Mouse (Mus musculus) CH12.LX (cell line): ENCODE data around the gene Fastk. TPM values are rescaled to one million over a fixed set of nuclear protein-coding genes. Genes with fewer than 3 reads are reported as not detected.

Experiments
- DNase-seq: peaks from one replicate; pipeline ENCODE4 v3.0.0-alpha.2; 2013; ENCODE audit errors: extremely low read depth
- H3K27ac ChIP-seq: 2 replicates; pipeline ENCODE4 v1.5.1; 2012; ENCODE audit warnings: low read depth, mild to moderate bottlenecking, control low read depth, moderate library complexity; ENCODE audit not compliant: insufficient read depth
- H3K27me3 ChIP-seq: replicated peaks from 2 replicates; pipeline ENCODE3; 2012; ENCODE audit warnings: inconsistent platforms
- H3K36me3 ChIP-seq, 2 experiments: replicated peaks in 1 of 2; 2 replicates each; pipeline versions ENCODE3 to v1.6.1; 2012; ENCODE audit warnings: inconsistent platforms in 1 of 2, low read length in 1 of 2, mild to moderate bottlenecking in 1 of 2, mixed read lengths in 1 of 2, moderate library complexity in 1 of 2; ENCODE audit not compliant: control insufficient read depth in 1 of 2, insufficient read depth in 1 of 2
- H3K4me1 ChIP-seq, 2 experiments: 2 replicates each; pipeline ENCODE4 v1.6.1; 2012; ENCODE audit warnings: inconsistent platforms in 1 of 2, moderate library complexity in 1 of 2; ENCODE audit not compliant: insufficient read depth in 2 of 2, control insufficient read depth in 1 of 2
- H3K4me2 ChIP-seq: 2 replicates; pipeline ENCODE4 v1.6.1; 2012; ENCODE audit warnings: low read depth, mild to moderate bottlenecking, control low read depth; ENCODE audit not compliant: poor library complexity, insufficient read depth, severe bottlenecking
- H3K4me3 ChIP-seq, 3 experiments: fragments of 150-350 bp in 1 of 3; sonication (generic) in 1 of 3; replicated peaks in 1 of 3; 2 replicates each; pipeline versions ENCODE3 to v1.5.1; 2011 to 2012; ENCODE audit warnings: low read depth in 2 of 3, low read length in 2 of 3, mild to moderate bottlenecking in 2 of 3, moderate library complexity in 2 of 3, control low read depth in 1 of 3, improper control_type of control experiment in 1 of 3, inconsistent platforms in 1 of 3, mixed read lengths in 1 of 3; ENCODE audit not compliant: poor library complexity in 1 of 3
- H3K79me2 ChIP-seq: replicated peaks from 2 replicates; pipeline ENCODE4 v1.6.1; 2012; ENCODE audit warnings: mild to moderate bottlenecking, moderate library complexity; ENCODE audit not compliant: control insufficient read depth, poor library complexity, insufficient read depth, severe bottlenecking; ENCODE audit errors: extremely low read depth
- H3K9ac ChIP-seq: 2 replicates; pipeline ENCODE4 v1.6.1; 2012; ENCODE audit warnings: low read depth, mild to moderate bottlenecking, control low read depth, moderate library complexity; ENCODE audit not compliant: insufficient read depth
- H3K9me3 ChIP-seq: replicated peaks from 2 replicates; pipeline ENCODE3; 2012; ENCODE audit warnings: low read length, inconsistent platforms, mixed read lengths
- BHLHE40 ChIP-seq: IDR thresholded peaks from 2 replicates; pipeline ENCODE4 v1.6.1; 2011; ENCODE audit warnings: mild to moderate bottlenecking, low read depth, low read length, improper control_type of control experiment
- CHD1 ChIP-seq: IDR thresholded peaks from 2 replicates; pipeline ENCODE4 v1.6.1; 2012; ENCODE audit warnings: low read depth, low read length, improper control_type of control experiment, inconsistent platforms
- CHD2 ChIP-seq: IDR thresholded peaks from 2 replicates; pipeline ENCODE4 v1.6.1; 2011; ENCODE audit warnings: low read length, improper control_type of control experiment
- CTCF ChIP-seq, 2 experiments: IDR thresholded peaks in 1 of 2; conservative IDR thresholded peaks in 1 of 2; 2 replicates each; pipeline ENCODE4 v1.5.1; 2011 to 2012; ENCODE audit warnings: low read depth in 2 of 2, low read length in 2 of 2, improper control_type of control experiment in 1 of 2, inconsistent platforms in 1 of 2, mild to moderate bottlenecking in 1 of 2, moderate library complexity in 1 of 2
- E2F4 ChIP-seq: IDR thresholded peaks from 2 replicates; pipeline ENCODE4 v1.6.1; 2011; ENCODE audit warnings: low read depth, low read length, improper control_type of control experiment; ENCODE audit not compliant: insufficient replicate concordance
- ELF1 ChIP-seq: IDR thresholded peaks from 2 replicates; pipeline ENCODE4 v1.6.1; 2014; ENCODE audit warnings: low read depth, mild to moderate bottlenecking, inconsistent platforms, low read length, improper control_type of control experiment
- EP300 ChIP-seq: IDR thresholded peaks from 2 replicates; pipeline ENCODE4 v1.6.1; 2011; ENCODE audit warnings: low read length, improper control_type of control experiment
- GABPA ChIP-seq: IDR thresholded peaks from 2 replicates; pipeline ENCODE4 v1.6.1; 2012; ENCODE audit warnings: low read depth, low read length, improper control_type of control experiment, inconsistent platforms; ENCODE audit not compliant: insufficient replicate concordance
- MAX ChIP-seq: IDR thresholded peaks from 2 replicates; pipeline ENCODE4 v1.6.1; 2011; ENCODE audit warnings: low read length, improper control_type of control experiment
- MEF2A ChIP-seq: IDR thresholded peaks from 2 replicates; pipeline ENCODE4 v1.6.1; 2014; ENCODE audit warnings: low read depth, mild to moderate bottlenecking, inconsistent platforms, low read length, improper control_type of control experiment, borderline replicate concordance
- MYC ChIP-seq: IDR thresholded peaks from 2 replicates; pipeline ENCODE4 v1.6.1; 2011; ENCODE audit warnings: low read depth, mild to moderate bottlenecking, improper control_type of control experiment, low read length
- NELFE ChIP-seq: IDR thresholded peaks from 2 replicates; pipeline ENCODE4 v1.6.1; 2011; ENCODE audit warnings: low read depth, low read length, improper control_type of control experiment
- POLR2AphosphoS2 ChIP-seq: IDR thresholded peaks from 2 replicates; pipeline ENCODE4 v1.6.1; 2011; ENCODE audit warnings: low read depth, low read length, improper control_type of control experiment
- RAD21 ChIP-seq: IDR thresholded peaks from 2 replicates; pipeline ENCODE4 v1.6.1; 2011; ENCODE audit warnings: low read depth, mild to moderate bottlenecking, low read length, improper control_type of control experiment, moderate library complexity
- SIN3A ChIP-seq: IDR thresholded peaks from 2 replicates; pipeline ENCODE4 v1.6.1; 2012; ENCODE audit warnings: low read length, improper control_type of control experiment, inconsistent platforms
- SMC3 ChIP-seq: IDR thresholded peaks from 2 replicates; pipeline ENCODE4 v1.6.1; 2011; ENCODE audit warnings: low read depth, low read length, improper control_type of control experiment
- TBP ChIP-seq: conservative IDR thresholded peaks from 2 replicates; pipeline ENCODE4 v1.6.1; 2011; ENCODE audit warnings: low read depth, low read length, improper control_type of control experiment
- TCF12 ChIP-seq: IDR thresholded peaks from 2 replicates; pipeline ENCODE4 v1.6.1; 2014; ENCODE audit warnings: low read depth, mild to moderate bottlenecking, inconsistent platforms, low read length, improper control_type of control experiment
- UBTF ChIP-seq: IDR thresholded peaks from 2 replicates; pipeline ENCODE4 v1.6.1; 2012; ENCODE audit warnings: low read depth, mild to moderate bottlenecking, inconsistent platforms, low read length, improper control_type of control experiment, moderate library complexity
- USF1 ChIP-seq: IDR thresholded peaks from 2 replicates; pipeline ENCODE4 v1.6.1; 2014; ENCODE audit warnings: low read depth, mild to moderate bottlenecking, inconsistent platforms, low read length, improper control_type of control experiment
- USF2 ChIP-seq: conservative IDR thresholded peaks from 2 replicates; pipeline ENCODE4 v1.6.1; 2011; ENCODE audit warnings: low read depth, low read length, improper control_type of control experiment
- ZKSCAN1 ChIP-seq: IDR thresholded peaks from 2 replicates; pipeline ENCODE4 v1.6.1; 2012; ENCODE audit warnings: low read depth, inconsistent platforms, low read length, improper control_type of control experiment, borderline replicate concordance
- ZNF384 ChIP-seq: IDR thresholded peaks from 2 replicates; pipeline ENCODE4 v1.6.1; 2012; ENCODE audit warnings: low read depth, low read length, improper control_type of control experiment, inconsistent platforms
- dilution Hi-C: fragments of 300-500 bp; cut with MboI; formaldehyde crosslinking; loops from 2 replicates; pipeline ENCODE4 v1.14.3; 2020; ENCODE audit warnings: low sequenced_read_pairs; ENCODE audit not compliant: extremely low pct_unique_long_range_greater_than_20kb, extremely low pct_ligation_motif_present
- in situ Hi-C: fragments of 300-500 bp; cut with MboI; formaldehyde crosslinking; loops from 3 replicates; pipeline ENCODE4 v1.14.3; 2019; ENCODE audit warnings: low sequenced_read_pairs, low pct_ligation_motif_present, low pct_unique_long_range_greater_than_20kb, mixed read lengths
- polyA plus RNA-seq: library from polyadenylated mRNA; unstranded; fragments of >175 nt; gene quantifications from 2 replicates; pipeline ENCODE4 v1.2.1, GENCODE M21; 2012; ENCODE audit warnings: low read depth; ENCODE audit not compliant: insufficient read length
- total RNA-seq, 2 experiments: library from RNA; depleted of rRNA; stranded (reverse); fragments of 300-350 nt in 1 of 2; fragments of >200 nt in 1 of 2; gene quantifications; 2 replicates each; pipeline ENCODE4 v1.2.3; 2012 to 2014

Fastk gene
- total and polyA plus RNA-seq, 3 experiments: 44.8 to 88.0 (median 61.4) TPM

DNA sequence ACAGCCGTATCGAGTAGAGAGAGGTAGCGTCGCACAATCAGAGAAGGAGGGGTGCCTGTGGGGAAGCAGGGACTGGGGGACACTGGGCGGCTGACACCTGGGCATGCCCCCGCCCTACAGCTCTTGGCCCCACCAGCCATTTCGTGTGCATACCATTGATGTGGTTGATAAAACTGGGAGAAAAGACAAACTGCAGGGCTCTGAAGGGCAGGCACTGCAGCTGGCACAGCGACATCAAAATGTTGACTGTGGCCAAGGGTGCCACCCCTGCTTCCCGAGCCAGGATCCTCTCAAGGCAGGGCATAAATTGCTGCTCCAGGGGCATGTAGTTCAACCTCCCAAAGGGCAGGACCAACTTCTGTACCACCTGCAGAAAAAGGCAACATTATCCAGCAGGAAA, 3.1 kb downstream of the Fastk start:
- no peak for TF ChIP-seq BHLHE40
- TF ChIP-seq MEF2A: no peak
- TF ChIP-seq CHD2: no peak
- no peak for TF ChIP-seq ZKSCAN1
- no peak for TF ChIP-seq MAX
- TF ChIP-seq EP300: no peak
- no peak for TF ChIP-seq ELF1
- no peak for TF ChIP-seq SMC3
- no peak for TF ChIP-seq GABPA
- no peak for TF ChIP-seq SIN3A
- TF ChIP-seq POLR2AphosphoS2: no peak
- no peak for TF ChIP-seq UBTF
- no peak for TF ChIP-seq TCF12
- TF ChIP-seq USF2: no peak
- TF ChIP-seq TBP: no peak
- no peak for TF ChIP-seq RAD21
- no peak for TF ChIP-seq E2F4
- Histone ChIP-seq H3K27me3 (no peaks in the 10 kb centered on the region), H3K79me2 (peaks cover 9% of the 10 kb centered on the region), H3K27ac (no peak overlapping the region), H3K4me3 (no peak overlapping the region), H3K9ac (no peak overlapping the region), H3K4me1 (peaks cover 20 to 32% of the 10 kb centered on the region in 2 experiments), H3K9me3 (no peaks in the 10 kb centered on the region), H3K36me3 (peaks cover 43 to 66% of the 10 kb centered on the region in 2 experiments), H3K4me2 (no peak overlapping the region)
- no peak for DNase-seq
- dilution Hi-C loops (no loop called here), in situ Hi-C loops (no loop called here)

DNA sequence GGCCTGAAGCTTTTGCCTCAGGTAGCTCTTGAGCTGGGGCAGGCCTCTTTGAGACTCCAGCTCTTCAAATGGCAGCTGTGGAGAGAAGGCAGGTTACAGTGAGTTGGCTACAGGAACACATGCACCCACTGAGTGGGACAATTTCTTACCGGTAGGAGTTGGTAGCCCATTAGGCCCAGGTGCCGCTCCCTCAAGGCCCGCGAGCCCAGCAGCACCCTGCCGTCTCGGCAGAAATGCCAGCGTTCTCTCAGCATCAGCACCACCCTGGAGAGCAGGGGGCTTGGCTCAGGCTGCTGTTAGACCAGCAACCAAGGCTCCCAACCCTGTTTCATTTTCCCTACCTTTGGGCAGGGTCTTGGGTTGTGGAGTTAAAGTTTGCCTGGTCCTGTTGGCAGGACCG, 3.9 kb downstream of the Fastk start:
- Histone ChIP-seq H3K79me2 (peaks cover 9% of the 10 kb centered on the region), H3K4me3 (no peak overlapping the region), H3K36me3 (peaks cover 46 to 72% of the 10 kb centered on the region in 2 experiments)
- no peak for DNase-seq
- dilution Hi-C loops: no loop called here
- no peak for TF ChIP-seq UBTF
- no peak for TF ChIP-seq RAD21
- no peak for TF ChIP-seq NELFE
- TF ChIP-seq ZNF384: no peak
- no peak for TF ChIP-seq CHD1
- no peak for TF ChIP-seq USF1
- TF ChIP-seq MYC: no peak
- no peak for TF ChIP-seq CTCF (conservative IDR thresholded peaks at IDR 0.05 in 1 of 2, IDR thresholded peaks at IDR 0.05 in 1 of 2; ENCODE audit: low read depth in 2 of 2, low read length in 2 of 2)
- TF ChIP-seq, all 38 proteins: peak for 0
- no peak overlapping the region for H3K27ac ChIP-seq
- H3K27me3 ChIP-seq: no peaks in the 10 kb centered on the region
- H3K4me2 ChIP-seq: no peak overlapping the region
- H3K9me3 ChIP-seq: no peaks in the 10 kb centered on the region
- in situ Hi-C loops: no loop called here
- no peak overlapping the region for H3K9ac ChIP-seq
- peaks cover 14 to 24% of the 10 kb centered on the region in 2 experiments for H3K4me1 ChIP-seq
